Mouse (Mus musculus) heart, embryonic 11.5 days (tissue): ENCODE data around the gene Ccdc88c. TPM values are rescaled to one million over a fixed set of nuclear protein-coding genes. Genes with fewer than 3 reads are reported as not detected.
A peak's percentile ranks its signal among the peaks of the same experiment; 100 is the strongest.

ENCODE experiments used
- ATAC-seq: fragments of 200-750 bp; cut with Nextera tagmentation; replicated peaks from 2 replicates; pipeline ENCODE4 v1.8.0; 2017; ENCODE audit warnings: moderate library complexity; ENCODE audit not compliant: insufficient number of reproducible peaks, low FRiP score, low TSS enrichment
- H3K27ac ChIP-seq: fragments of 300-500 bp; sonication (generic); 2 replicates; pipeline ENCODE4 v1.5.1; 2014; ENCODE audit warnings: mild to moderate bottlenecking, low read depth, low read length
- H3K27me3 ChIP-seq: fragments of 300-500 bp; sonication (generic); 2 replicates; pipeline ENCODE4 v1.6.1; 2014; ENCODE audit warnings: mild to moderate bottlenecking, low read length, mixed read lengths; ENCODE audit not compliant: control insufficient read depth, insufficient read depth
- H3K36me3 ChIP-seq: fragments of 300-500 bp; sonication (generic); 2 replicates; pipeline ENCODE4 v1.6.1; 2014; ENCODE audit warnings: mild to moderate bottlenecking, low read length, moderate library complexity, mixed read lengths; ENCODE audit not compliant: control insufficient read depth, insufficient read depth
- H3K4me1 ChIP-seq: fragments of 300-500 bp; sonication (generic); 2 replicates; pipeline ENCODE4 v1.6.1; 2014; ENCODE audit warnings: low read length; ENCODE audit not compliant: control insufficient read depth, insufficient read depth
- H3K4me2 ChIP-seq: fragments of 300-500 bp; sonication (generic); 2 replicates; pipeline ENCODE4 v1.6.1; 2014; ENCODE audit warnings: mild to moderate bottlenecking, moderate library complexity
- H3K4me3 ChIP-seq: fragments of 300-500 bp; sonication (generic); 2 replicates; pipeline ENCODE4 v1.5.1; 2014; ENCODE audit warnings: low read depth, low read length
- H3K9ac ChIP-seq: fragments of 300-500 bp; sonication (generic); 2 replicates; pipeline ENCODE4 v1.6.1; 2014; ENCODE audit warnings: mild to moderate bottlenecking, low read depth, low read length, moderate library complexity
- H3K9me3 ChIP-seq: fragments of 300-500 bp; sonication (generic); replicated peaks from 2 replicates; pipeline ENCODE4 v1.6.1; 2016; ENCODE audit warnings: low read length; ENCODE audit not compliant: control insufficient read depth
- WGBS: fragments of 180-500 bp; shearing (Covaris S2); extraction: QIAGEN DNeasy Blood & Tissue Kit; methylation state at CpG from one replicate; pipeline ENCODE4 v1.1.7; 2014; ENCODE audit not compliant: insufficient replicate concordance; 5-methylcytosine and 5-hydroxymethylcytosine counted together
- polyA plus RNA-seq: library from polyadenylated mRNA; unstranded; fragments of >200 nt; fragmentation: Nextera tagmentation; extraction: Ambion mirVana; gene quantifications from 2 replicates; pipeline ENCODE4 v1.2.1, GENCODE M21; 2014

Ccdc88c gene
- polyA plus RNA-seq, 1 experiment from 2014 or later, result 3.1 TPM

DNA sequence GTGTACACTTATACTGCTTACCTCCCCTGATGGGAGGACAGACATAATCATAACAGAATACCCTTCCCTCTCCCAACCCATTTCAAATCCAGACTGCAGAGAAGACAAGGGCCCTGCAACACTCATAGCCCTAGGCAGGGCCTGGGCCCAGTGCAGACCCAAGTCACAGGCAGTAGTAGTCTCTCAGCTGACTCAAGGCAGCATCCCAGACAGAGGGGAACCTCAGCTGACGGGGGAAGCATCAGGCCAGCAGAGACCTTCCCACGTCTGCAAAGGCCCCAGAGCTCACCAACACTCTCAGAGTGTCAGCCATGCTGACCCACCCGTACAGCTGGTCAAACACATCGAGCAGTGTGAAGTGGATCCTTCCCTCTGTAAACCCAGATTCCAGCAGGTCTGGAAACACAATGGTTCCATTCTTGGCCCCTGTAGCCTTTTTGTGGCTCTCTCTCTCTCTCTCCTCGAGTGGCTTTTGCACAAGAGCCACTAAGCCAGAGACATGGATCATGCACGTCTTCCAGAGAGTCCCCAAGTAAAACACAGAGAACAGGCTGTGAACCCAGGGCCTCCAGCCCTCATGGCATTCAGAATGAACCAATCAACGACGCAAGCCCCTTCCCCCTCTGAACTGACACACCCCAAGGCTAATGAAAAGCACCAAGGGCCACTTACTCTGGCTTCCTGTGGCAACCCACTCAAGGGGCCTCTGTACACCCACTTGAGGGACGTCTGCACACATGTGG is 7.2 kb downstream of the Ccdc88c start:
- peaks cover 44% of the 10 kb centered on the region for H3K27me3 ChIP-seq
- no peaks in the 10 kb centered on the region for H3K36me3 ChIP-seq
- H3K9ac ChIP-seq, result no peak overlapping the region
- H3K4me2 ChIP-seq, result no peak overlapping the region
- 78% methylated on average over 9 of the region's 9 CpGs for WGBS
- H3K4me1 ChIP-seq, result peaks cover 15% of the 10 kb centered on the region; the same call in 1 of the 2 replicates
- H3K4me3 ChIP-seq, result no peak overlapping the region
- no peak for ATAC-seq
- no peaks in the 10 kb centered on the region for H3K9me3 ChIP-seq
- H3K27ac ChIP-seq, result no peak overlapping the region

DNA sequence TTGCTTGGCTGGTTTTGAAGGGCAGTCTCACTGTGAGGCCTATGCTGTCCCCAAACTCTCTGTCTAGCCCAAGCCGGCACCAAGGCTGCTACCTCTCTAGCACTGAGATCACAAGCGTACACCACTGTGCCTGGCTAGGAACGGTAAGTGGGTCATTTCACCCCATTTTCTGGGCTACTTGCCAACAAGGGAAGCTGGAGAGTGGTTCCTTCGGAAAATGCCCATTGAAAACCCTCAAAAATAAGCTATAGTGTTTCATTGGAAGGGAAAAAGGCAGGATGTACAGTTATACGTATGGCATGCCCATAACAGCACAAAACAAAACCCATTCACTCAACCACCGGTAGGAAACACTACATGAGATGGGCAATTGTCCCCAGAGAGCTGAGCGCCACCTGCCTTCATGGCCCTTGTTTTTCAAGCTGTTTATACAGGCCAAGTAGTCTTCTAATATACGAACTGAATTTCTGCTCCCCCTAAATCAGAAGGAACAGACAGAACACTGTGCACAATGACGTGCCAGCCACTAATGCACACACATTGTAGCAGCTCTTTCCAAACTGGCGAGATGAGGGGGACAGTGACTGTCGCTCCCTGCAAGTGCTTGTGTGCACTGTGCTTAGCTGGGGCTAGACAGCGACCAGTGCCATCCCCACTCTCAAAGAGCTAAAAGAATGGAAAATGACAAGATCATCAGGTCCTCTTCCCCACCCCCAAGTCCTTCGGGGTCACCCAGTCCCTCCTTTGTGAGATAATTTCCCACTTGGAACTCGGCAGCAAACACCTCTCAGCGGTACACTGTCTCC is 8.4 kb downstream of the Ccdc88c start:
- WGBS, result 86% methylated on average over 15 of the region's 15 CpGs
- H3K4me2 ChIP-seq, result no peak overlapping the region
- ATAC-seq, result no peak
- no peak overlapping the region for H3K9ac ChIP-seq
- H3K9me3 ChIP-seq, result no peaks in the 10 kb centered on the region
- H3K36me3 ChIP-seq, result no peaks in the 10 kb centered on the region
- H3K27ac ChIP-seq, result no peak overlapping the region
- no peak overlapping the region for H3K4me3 ChIP-seq
- H3K27me3 ChIP-seq, result peaks cover 32% of the 10 kb centered on the region
- peaks cover 17% of the 10 kb centered on the region for H3K4me1 ChIP-seq

DNA sequence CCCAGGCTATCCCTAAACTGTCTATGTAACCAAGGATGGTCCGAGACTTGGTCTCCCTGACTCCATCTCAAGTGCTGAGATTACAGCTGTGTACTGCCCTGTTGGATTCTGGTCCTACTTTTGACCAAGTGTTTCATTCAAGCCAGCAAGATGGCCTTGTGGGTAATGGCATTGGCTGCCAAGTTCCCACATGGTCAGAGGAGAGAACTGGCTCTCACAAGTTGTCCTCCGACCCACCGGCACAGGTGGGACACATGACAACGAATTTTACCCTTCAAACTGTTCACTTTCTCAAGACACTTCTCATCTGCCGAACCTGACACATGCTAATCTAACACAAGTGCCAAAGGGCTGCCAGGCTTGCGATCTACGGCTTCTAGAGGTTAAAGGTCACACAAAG is 9.4 kb downstream of the Ccdc88c start:
- WGBS, result 87% methylated on average over 7 of the region's 7 CpGs
- H3K9ac ChIP-seq, result no peak overlapping the region
- peaks cover 15% of the 10 kb centered on the region for H3K4me1 ChIP-seq
- no peak for ATAC-seq
- no peaks in the 10 kb centered on the region for H3K36me3 ChIP-seq
- H3K4me3 ChIP-seq, result no peak overlapping the region
- no peak overlapping the region for H3K27ac ChIP-seq
- H3K27me3 ChIP-seq, result peaks cover 27% of the 10 kb centered on the region
- H3K4me2 ChIP-seq, result no peak overlapping the region
- H3K9me3 ChIP-seq, result no peaks in the 10 kb centered on the region

DNA sequence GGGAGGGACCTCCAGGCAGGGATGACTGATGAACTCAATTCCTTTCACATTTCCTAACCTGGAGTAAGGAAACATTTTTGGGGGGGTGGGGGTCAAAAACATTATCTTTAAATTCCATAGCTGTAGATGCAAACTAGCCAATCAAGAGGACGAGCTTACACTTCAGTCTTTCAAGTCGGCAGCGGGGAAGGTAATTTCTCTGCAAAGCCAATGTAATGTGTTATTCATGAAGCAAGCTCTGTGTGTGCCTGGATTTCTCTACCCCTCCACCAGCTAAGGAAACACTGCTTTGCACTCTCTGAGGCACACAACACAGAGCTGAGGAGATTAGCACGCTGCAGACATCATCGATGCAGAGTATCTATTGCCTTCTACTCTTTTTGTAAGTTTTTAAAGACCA is 9.8 kb downstream of the Ccdc88c start:
- Histone ChIP-seq H3K9me3 (no peaks in the 10 kb centered on the region), H3K4me3 (no peak overlapping the region), H3K4me1 (peaks cover 15% of the 10 kb centered on the region), H3K9ac (no peak overlapping the region), H3K27ac (no peak overlapping the region), H3K36me3 (no peaks in the 10 kb centered on the region), H3K4me2 (no peak overlapping the region), H3K27me3 (peaks cover 27% of the 10 kb centered on the region)
- no peak for ATAC-seq
- 77% methylated on average over 5 of the region's 5 CpGs for WGBS

DNA sequence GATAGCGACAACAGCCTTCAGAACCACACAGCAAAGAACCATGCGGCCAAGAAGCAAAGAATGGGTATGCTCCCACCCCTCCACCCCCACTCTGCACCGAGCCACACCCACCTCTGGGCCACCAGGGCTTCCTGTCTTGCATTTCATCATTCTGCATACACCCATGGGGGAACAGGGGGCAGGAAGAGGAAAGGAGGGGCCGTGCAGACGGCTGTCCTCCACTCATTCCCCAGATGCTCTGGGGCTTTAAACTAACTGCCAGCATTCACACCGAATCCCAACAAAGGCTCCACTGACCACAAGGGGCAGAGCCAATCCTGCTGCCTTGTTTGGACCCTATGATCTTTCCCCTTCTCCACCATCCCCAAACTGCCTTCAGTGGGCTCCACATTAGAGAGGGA is 10.9 kb downstream of the Ccdc88c start:
- peaks cover 24% of the 10 kb centered on the region for H3K27me3 ChIP-seq
- no peak for ATAC-seq
- H3K27ac ChIP-seq, result no peak overlapping the region
- peaks cover 15% of the 10 kb centered on the region for H3K4me1 ChIP-seq
- no peaks in the 10 kb centered on the region for H3K36me3 ChIP-seq
- peak overlapping the region; percentile 37 for H3K4me2 ChIP-seq
- H3K4me3 ChIP-seq, result no peak overlapping the region
- H3K9me3 ChIP-seq, result no peaks in the 10 kb centered on the region
- no peak overlapping the region for H3K9ac ChIP-seq
- 16% methylated on average over 6 of the region's 6 CpGs for WGBS

DNA sequence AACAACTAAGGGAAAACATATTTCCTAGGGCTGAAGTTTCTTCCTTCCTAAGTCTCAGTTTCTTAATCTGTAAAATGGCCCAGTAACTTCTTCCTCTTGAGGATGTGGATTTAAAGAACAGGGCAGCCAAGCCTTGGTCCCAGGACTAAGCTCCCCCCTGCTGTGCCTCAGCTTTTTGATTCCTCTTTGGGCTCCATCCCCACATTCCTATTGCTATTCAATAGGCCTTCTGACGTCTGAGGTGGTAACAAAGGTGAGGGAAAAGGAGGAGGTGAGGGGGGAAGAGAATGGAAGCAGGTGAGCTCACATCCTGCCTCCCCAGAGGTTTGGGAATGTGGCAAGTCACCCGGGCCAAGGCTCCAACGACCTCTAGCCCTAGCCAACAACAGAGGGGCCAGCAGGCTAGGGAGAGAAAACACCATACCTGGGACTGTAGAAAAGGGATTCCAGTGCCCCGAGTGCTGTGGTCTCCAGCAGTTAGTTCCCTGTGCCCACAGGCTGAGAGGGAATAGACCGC is 12.4 kb downstream of the Ccdc88c start:
- peaks cover 26% of the 10 kb centered on the region for H3K27me3 ChIP-seq
- no peak overlapping the region for H3K9ac ChIP-seq
- no peaks in the 10 kb centered on the region for H3K9me3 ChIP-seq
- H3K27ac ChIP-seq, result no peak overlapping the region
- peaks cover 24% of the 10 kb centered on the region for H3K4me1 ChIP-seq
- ATAC-seq, result no peak
- H3K4me2 ChIP-seq, result no peak overlapping the region
- no peak overlapping the region for H3K4me3 ChIP-seq
- H3K36me3 ChIP-seq, result no peaks in the 10 kb centered on the region
- 37% methylated on average over 5 of the region's 5 CpGs for WGBS

DNA sequence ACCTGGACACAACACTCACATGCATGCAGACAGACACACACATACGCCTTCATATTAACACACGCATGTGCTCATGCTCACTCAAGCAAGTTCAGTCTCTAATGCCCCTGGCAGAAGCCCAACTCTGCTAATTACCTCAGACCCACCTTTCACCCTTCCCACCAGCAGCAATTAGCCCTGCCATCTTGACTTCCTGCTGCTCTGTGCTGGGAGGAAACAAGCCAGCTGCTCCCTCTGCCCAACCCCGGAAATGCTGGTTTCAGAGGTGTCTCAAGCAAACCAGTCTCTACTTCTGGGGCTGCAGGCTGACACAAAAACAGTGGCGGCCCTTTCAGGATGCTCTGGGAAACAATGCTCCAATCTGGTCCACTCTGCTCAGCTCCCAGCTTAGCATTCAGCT is 12.9 kb downstream of the Ccdc88c start:
- H3K27me3 ChIP-seq, result peaks cover 24% of the 10 kb centered on the region
- peaks cover 24% of the 10 kb centered on the region for H3K4me1 ChIP-seq
- H3K36me3 ChIP-seq, result no peaks in the 10 kb centered on the region
- WGBS, result 52% methylated on average over 4 of the region's 4 CpGs
- no peak overlapping the region for H3K9ac ChIP-seq
- no peak overlapping the region for H3K4me2 ChIP-seq
- H3K4me3 ChIP-seq, result no peak overlapping the region
- H3K27ac ChIP-seq, result no peak overlapping the region
- H3K9me3 ChIP-seq, result no peaks in the 10 kb centered on the region
- no peak for ATAC-seq

DNA sequence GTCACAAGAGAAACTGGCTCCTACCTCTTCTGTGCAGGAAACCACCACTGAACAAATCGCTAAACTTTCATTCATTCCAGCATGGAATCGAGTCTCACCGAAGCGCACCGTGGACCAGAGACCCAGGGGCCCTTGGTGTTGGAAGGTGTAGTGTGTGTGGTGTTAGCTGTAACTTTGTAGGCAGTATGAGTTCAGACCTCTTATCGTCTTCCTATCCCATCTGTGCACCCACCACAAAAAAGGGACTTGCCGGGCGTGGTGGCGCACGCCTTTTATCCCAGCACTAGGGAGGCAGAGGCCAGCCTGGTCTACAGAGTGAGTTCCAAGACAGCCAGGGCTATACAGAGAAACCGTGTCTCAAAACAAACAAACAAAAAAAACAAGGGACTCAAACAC is 13.7 kb downstream of the Ccdc88c start:
- no peak overlapping the region for H3K27ac ChIP-seq
- 77% methylated on average over 11 of the region's 11 CpGs for WGBS
- H3K4me1 ChIP-seq, result peaks cover 24% of the 10 kb centered on the region
- no peak overlapping the region for H3K4me3 ChIP-seq
- ATAC-seq, result no peak
- no peaks in the 10 kb centered on the region for H3K9me3 ChIP-seq
- H3K36me3 ChIP-seq, result no peaks in the 10 kb centered on the region
- H3K9ac ChIP-seq, result no peak overlapping the region
- H3K4me2 ChIP-seq, result no peak overlapping the region
- H3K27me3 ChIP-seq, result peaks cover 24% of the 10 kb centered on the region
